Mouse (Mus musculus) large intestine, adult 2 months (tissue): ENCODE measurements around the gene Tmem181a. TPM values are rescaled to one million over a fixed set of nuclear protein-coding genes. Genes with fewer than 3 reads are reported as not detected.
A peak's percentile ranks its signal among the peaks of the same experiment; 100 is the strongest.
"Not testable (repeated sequence)": the region's sequence is repeated elsewhere in the genome, so short reads cannot be mapped to it uniquely, and the experiment has no call there.

ENCODE experiments used
- DNase-seq: peaks from one replicate; pipeline ENCODE4 v3.0.0-alpha.2; 2012; ENCODE audit warnings: low read depth, low spot score
- WGBS: fragments of 180-500 bp; shearing (Covaris S2); methylation state at CpG from one replicate; pipeline ENCODE4 v1.1.7; 2018; 5-methylcytosine and 5-hydroxymethylcytosine counted together
- polyA plus RNA-seq: library from polyadenylated mRNA; depleted of rRNA; stranded (reverse); fragments of >200 nt; gene quantifications from 2 replicates; pipeline ENCODE4 v1.2.3, GENCODE M21; 2012

The Tmem181a gene
- polyA plus RNA-seq, 1 experiment, result 22.6 TPM

GRCm38 (mm10) chr17:6300190-6300863, 43.7 kb downstream of the Tmem181a start:
- DNase-seq, result not testable (repeated sequence)
- 49% methylated on average over 6 of the region's 12 CpGs for WGBS

GRCm38 (mm10) chr17:6304891-6305290, 48.2 kb downstream of the Tmem181a start:
- not testable (repeated sequence) for DNase-seq
- 90% methylated on average over 5 of the region's 6 CpGs for WGBS

- 95% methylated on average over 12 of the region's 12 CpGs for WGBS
- not testable (repeated sequence) for DNase-seq
Measured at GRCm38 (mm10) chr17:6305656-6306270, 49.1 kb downstream of the Tmem181a start.

- 91% methylated on average over 11 of the region's 13 CpGs for WGBS
- not testable (repeated sequence) for DNase-seq
Measured at GRCm38 (mm10) chr17:6306503-6306902, 49.8 kb downstream of the Tmem181a start.

- not testable (repeated sequence) for DNase-seq
- 95% methylated on average over 7 of the region's 7 CpGs for WGBS
Measured at GRCm38 (mm10) chr17:6311716-6312115, 55.1 kb downstream of the Tmem181a start.

GRCm38 (mm10) chr17:6312755-6313154, 56.1 kb downstream of the Tmem181a start:
- not testable (repeated sequence) for DNase-seq
- whole genome bisulfite sequencing, result 64% methylated on average over 3 of the region's 3 CpGs

- 83% methylated on average over 2 of the region's 3 CpGs for WGBS
- not testable (repeated sequence) for DNase-seq
Measured at GRCm38 (mm10) chr17:6314493-6314892, 57.8 kb downstream of the Tmem181a start.

GRCm38 (mm10) chr17:6315706-6316105, 59.0 kb downstream of the Tmem181a start:
- not testable (repeated sequence) for DNase-seq
- WGBS, result 33% methylated on average over 3 of the region's 4 CpGs

GRCm38 (mm10) chr17:6316379-6317126, 59.9 kb downstream of the Tmem181a start:
- not testable (repeated sequence) for DNase-seq
- WGBS, result 2% methylated on average over 38 of the region's 38 CpGs

- WGBS, result 3% methylated on average over 23 of the region's 23 CpGs
- DNase-seq, result peak; percentile 37
Measured at GRCm38 (mm10) chr17:6317339-6317985, 60.8 kb downstream of the Tmem181a start, which contains the start of gene Dynlt1a. TSS of gene Dynlt1a (minus strand) at chr17:6317500.

GRCm38 (mm10) chr17:6321081-6321777, 64.6 kb downstream of the Tmem181a start:
- WGBS, result under 1% methylated on average over 12 of the region's 60 CpGs
- DNase-seq, result not testable (repeated sequence)

- no CpG with 5 or more reads among the region's 10 CpGs for WGBS
- not testable (repeated sequence) for DNase-seq
Measured at GRCm38 (mm10) chr17:6321778-6322101, 65.1 kb downstream of the Tmem181a start.

GRCm38 (mm10) chr17:6325021-6325420, 68.4 kb downstream of the Tmem181a start:
- 38% methylated on average over 10 of the region's 10 CpGs for WGBS
- not testable (repeated sequence) for DNase-seq

GRCm38 (mm10) chr17:6325543-6325942, 68.9 kb downstream of the Tmem181a start:
- WGBS, result 65% methylated on average over 6 of the region's 6 CpGs
- not testable (repeated sequence) for DNase-seq

- DNase-seq, result not testable (repeated sequence)
- WGBS, result 90% methylated on average over 7 of the region's 7 CpGs
Measured at GRCm38 (mm10) chr17:6327554-6327953, 70.9 kb downstream of the Tmem181a start.

- WGBS, result 54% methylated on average over 4 of the region's 4 CpGs
- not testable (repeated sequence) for DNase-seq
Measured at GRCm38 (mm10) chr17:6328997-6329396, 72.3 kb downstream of the Tmem181a start.

GRCm38 (mm10) chr17:6342606-6343294, 86.1 kb downstream of the Tmem181a start:
- no CpG with 5 or more reads among the region's 12 CpGs for WGBS
- DNase-seq, result not testable (repeated sequence)

GRCm38 (mm10) chr17:6355256-6355655, 98.6 kb downstream of the Tmem181a start:
- 82% methylated on average over 10 of the region's 10 CpGs for WGBS
- not testable (repeated sequence) for DNase-seq
